Mouse (Mus musculus) ES-E14 (cell line): ENCODE measurements at regions not wholly inside any gene's neighbourhood (a gene's known extent, or its start where the extent isn't known, plus 50 kb on each side); places are given as distances from the start of the nearest gene placed in this dataset.

Experiments
- DNase-seq: peaks from one replicate; pipeline ENCODE4 v3.0.0-alpha.2; 2013; ENCODE audit warnings: low read depth, low spot score
- H3K27ac ChIP-seq: 2 replicates; pipeline ENCODE4 v1.5.1; 2012; ENCODE audit warnings: low read depth, mild to moderate bottlenecking, low read length, moderate library complexity, mixed read lengths; ENCODE audit not compliant: poor library complexity, insufficient read depth, severe bottlenecking
- H3K36me3 ChIP-seq: 2 replicates; pipeline ENCODE4 v1.6.1; 2012; ENCODE audit warnings: mild to moderate bottlenecking, low read length, moderate library complexity, mixed read lengths; ENCODE audit not compliant: control insufficient read depth, poor library complexity, insufficient read depth, severe bottlenecking
- H3K4me1 ChIP-seq, 2 experiments: fragments of 150-350 bp in 1 of 2; sonication (generic) in 1 of 2; 2 replicates each; pipeline ENCODE4 v1.6.1; 2012; ENCODE audit warnings: low read length in 2 of 2, mild to moderate bottlenecking in 1 of 2, mixed read lengths in 1 of 2; ENCODE audit not compliant: control insufficient read depth in 2 of 2, insufficient read depth in 2 of 2, poor library complexity in 1 of 2
- H3K4me3 ChIP-seq, 2 experiments: fragments of 150-350 bp in 1 of 2; sonication (generic) in 1 of 2; 2 replicates each; pipeline ENCODE4 v1.5.1; 2012; ENCODE audit warnings: low read length in 2 of 2, low read depth in 1 of 2, mild to moderate bottlenecking in 1 of 2, mixed read lengths in 1 of 2; ENCODE audit not compliant: insufficient read depth in 1 of 2, poor library complexity in 1 of 2, severe bottlenecking in 1 of 2
- H3K9ac ChIP-seq: 2 replicates; pipeline ENCODE4 v1.6.1; 2012; ENCODE audit warnings: low read depth, mild to moderate bottlenecking, low read length, mixed read lengths; ENCODE audit not compliant: poor library complexity, insufficient read depth, severe bottlenecking
- H3K9me3 ChIP-seq: fragments of 150-350 bp; sonication (generic); 2 replicates; pipeline ENCODE4 v1.6.1; 2012; ENCODE audit warnings: low read depth, mild to moderate bottlenecking, low read length; ENCODE audit not compliant: control insufficient read depth, insufficient read depth
- CHD2 ChIP-seq: IDR thresholded peaks from 2 replicates; pipeline ENCODE4 v1.6.1; 2014; ENCODE audit warnings: mild to moderate bottlenecking, low read depth, low read length, inconsistent platforms
- HCFC1 ChIP-seq: IDR thresholded peaks from 2 replicates; pipeline ENCODE4 v1.6.1; 2012; ENCODE audit warnings: low read length, inconsistent platforms, borderline replicate concordance; ENCODE audit not compliant: insufficient read depth
- MAFK ChIP-seq: IDR thresholded peaks from 2 replicates; pipeline ENCODE4 v1.6.1; 2014; ENCODE audit warnings: mild to moderate bottlenecking, low read depth, low read length, inconsistent platforms; ENCODE audit not compliant: insufficient read depth
- ZC3H11A ChIP-seq: IDR thresholded peaks from 2 replicates; pipeline ENCODE4 v1.6.1; 2012; ENCODE audit warnings: low read depth, mild to moderate bottlenecking, inconsistent platforms, low read length, borderline replicate concordance
- ZNF384 ChIP-seq: IDR thresholded peaks from 2 replicates; pipeline ENCODE4 v1.6.1; 2012; ENCODE audit warnings: low read depth, low read length, inconsistent platforms
- in situ Hi-C, 2 experiments: fragments of 600-800 bp; cut with MboI; formaldehyde crosslinking; loops; one replicate each; pipeline ENCODE4 v1.15.1; 2025; ENCODE audit warnings: low sequenced_read_pairs in 2 of 2, inconsistent platforms in 1 of 2; ENCODE audit not compliant: unreplicated experiment in 2 of 2

DNA sequence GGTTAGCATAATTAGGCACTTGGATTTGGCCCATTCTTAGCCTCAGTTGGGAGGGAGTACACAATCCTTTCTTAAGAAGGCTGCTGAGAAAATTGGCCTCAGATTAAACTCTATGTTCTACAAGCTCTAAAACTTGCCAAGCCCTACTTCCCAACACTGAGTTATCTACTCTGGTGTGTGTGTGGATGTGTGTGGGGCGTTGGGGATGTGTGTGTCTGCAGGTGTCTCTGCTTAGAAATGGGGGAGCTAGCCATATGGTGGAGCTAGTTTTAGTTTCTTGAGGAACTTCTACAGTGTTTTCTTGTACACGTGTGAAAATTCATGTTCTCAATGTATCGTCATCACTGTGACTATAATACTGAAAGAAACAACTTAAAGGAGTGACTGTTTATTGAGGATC, 106.3 kb downstream of the Otor start:
- H3K9ac ChIP-seq, result no peak overlapping the region
- no peaks in the 10 kb centered on the region for H3K36me3 ChIP-seq
- H3K4me1 ChIP-seq, result no peaks in the 10 kb centered on the region
- TF ChIP-seq CHD2, result no peak
- no peak for TF ChIP-seq HCFC1
- TF ChIP-seq ZNF384, result no peak
- no peak for TF ChIP-seq ZC3H11A
- no peak for TF ChIP-seq MAFK
- DNase-seq, result no peak
- no peaks in the 10 kb centered on the region for H3K9me3 ChIP-seq
- no peak overlapping the region for H3K4me3 ChIP-seq
- H3K27ac ChIP-seq, result no peak overlapping the region
- in situ Hi-C loops, result no loop called here

DNA sequence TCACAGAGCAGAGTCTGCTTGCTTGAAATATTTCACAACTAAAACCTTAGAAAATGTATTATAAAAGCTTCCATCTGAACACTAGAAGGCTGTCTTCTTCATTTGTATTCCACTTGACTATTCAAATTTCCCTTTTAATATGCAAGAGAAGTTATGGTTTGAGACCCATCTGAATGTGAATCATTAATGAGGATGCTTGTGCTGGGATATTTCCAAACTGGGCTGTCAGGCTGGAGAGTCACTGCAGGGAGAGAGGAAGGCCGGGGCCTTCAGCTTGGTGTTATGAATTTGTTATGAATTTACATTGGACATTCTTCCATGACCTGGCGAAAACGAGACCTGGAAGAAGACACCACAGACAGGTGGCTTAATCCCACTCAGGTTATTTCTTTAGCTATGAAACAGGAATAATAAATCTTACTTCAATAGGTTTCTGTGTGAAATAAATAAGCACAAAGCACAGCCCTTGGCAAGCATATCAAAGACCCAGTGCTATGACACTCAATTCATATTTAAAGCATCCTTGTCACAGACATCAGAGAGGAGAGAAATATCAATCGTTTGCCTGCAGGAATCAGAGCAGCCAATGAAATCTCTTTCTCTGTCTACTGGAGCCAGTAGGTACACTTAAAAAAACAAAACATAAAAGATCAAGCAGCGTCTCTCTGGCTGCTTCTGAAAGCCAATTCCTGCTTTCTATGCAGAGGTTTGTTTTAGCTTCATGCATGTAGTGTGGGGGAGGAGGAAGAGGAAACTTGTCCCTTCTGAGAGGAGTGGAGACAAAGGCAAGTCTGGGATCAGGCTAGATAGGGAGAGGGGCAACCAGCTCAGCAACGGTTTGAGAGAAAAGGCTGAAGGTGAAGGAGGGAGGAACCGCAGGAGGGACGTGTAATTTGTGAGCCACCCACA, 114.2 kb downstream of the Otor start:
- Histone ChIP-seq H3K9me3 (no peaks in the 10 kb centered on the region), H3K36me3 (no peaks in the 10 kb centered on the region), H3K27ac (no peak overlapping the region), H3K9ac (no peak overlapping the region), H3K4me3 (no peak overlapping the region), H3K4me1 (no peaks in the 10 kb centered on the region)
- no peak for DNase-seq
- TF ChIP-seq MAFK, result no peak
- no peak for TF ChIP-seq ZC3H11A
- no peak for TF ChIP-seq CHD2
- TF ChIP-seq ZNF384, result no peak
- TF ChIP-seq HCFC1, result no peak
- in situ Hi-C loops, result no loop called here

DNA sequence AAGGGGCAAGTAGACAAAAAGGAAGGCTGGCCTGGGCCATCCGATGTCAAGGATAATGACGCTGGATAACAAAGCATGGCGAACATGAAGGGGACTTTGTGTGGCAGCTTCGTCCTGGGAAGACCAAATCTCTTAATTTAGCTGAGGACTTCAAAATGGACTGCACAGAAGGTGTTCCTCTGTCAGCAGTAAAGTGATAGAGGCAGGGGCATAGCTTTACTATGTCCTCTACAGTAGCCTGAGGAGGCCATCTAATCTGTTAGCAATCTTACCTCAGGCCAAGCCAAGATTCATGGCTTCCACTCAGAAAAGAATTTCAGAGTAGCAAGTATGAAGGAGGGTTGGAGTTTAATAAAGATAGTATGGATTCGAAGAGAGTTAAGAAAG, 114.9 kb downstream of the Otor start:
- H3K9ac ChIP-seq, result no peak overlapping the region
- H3K9me3 ChIP-seq, result no peaks in the 10 kb centered on the region
- no peak for DNase-seq
- no peak overlapping the region for H3K4me3 ChIP-seq
- H3K4me1 ChIP-seq, result no peaks in the 10 kb centered on the region
- in situ Hi-C loops, result no loop called here
- H3K27ac ChIP-seq, result no peak overlapping the region
- no peak for TF ChIP-seq HCFC1
- no peak for TF ChIP-seq ZC3H11A
- TF ChIP-seq MAFK, result no peak
- TF ChIP-seq CHD2, result no peak
- TF ChIP-seq ZNF384, result no peak
- no peaks in the 10 kb centered on the region for H3K36me3 ChIP-seq

DNA sequence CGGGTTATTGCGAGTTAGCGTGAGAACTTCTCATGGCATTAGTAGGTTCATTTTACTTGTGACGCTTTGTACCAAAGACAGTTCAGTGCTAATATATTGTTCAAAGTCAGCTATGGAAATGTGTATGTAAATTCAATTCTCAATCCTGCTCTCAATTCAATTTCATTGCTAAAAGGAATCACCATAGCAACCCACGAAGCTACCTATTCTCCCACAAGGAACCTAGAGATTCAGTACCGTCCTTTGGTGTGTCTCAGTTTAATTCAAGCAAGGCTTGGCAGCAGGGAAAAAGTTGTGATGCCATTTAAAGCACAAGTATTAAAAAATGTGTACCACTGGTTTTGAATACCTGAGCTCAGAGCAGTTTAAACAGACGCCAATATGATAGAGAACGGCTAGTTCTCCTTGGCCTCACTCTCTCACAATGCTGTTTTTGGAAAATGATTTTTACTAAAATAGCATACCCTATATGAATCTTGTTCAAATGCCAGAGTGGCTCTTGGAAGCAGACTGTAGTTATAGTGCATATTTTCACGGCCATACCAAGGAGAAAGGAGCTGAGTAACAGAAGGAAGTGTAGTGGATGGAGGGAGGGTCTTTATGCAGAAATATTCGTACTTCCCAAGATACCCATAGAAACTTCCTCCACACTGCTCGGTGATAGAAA, 121.4 kb downstream of the Otor start:
- H3K9ac ChIP-seq, result no peak overlapping the region
- no peaks in the 10 kb centered on the region for H3K9me3 ChIP-seq
- no peaks in the 10 kb centered on the region for H3K36me3 ChIP-seq
- DNase-seq, result no peak
- H3K4me1 ChIP-seq, result no peaks in the 10 kb centered on the region
- no peak overlapping the region for H3K4me3 ChIP-seq
- no peak for TF ChIP-seq ZNF384
- no peak for TF ChIP-seq MAFK
- TF ChIP-seq ZC3H11A, result no peak
- no peak for TF ChIP-seq CHD2
- TF ChIP-seq HCFC1, result no peak
- no peak overlapping the region for H3K27ac ChIP-seq
- in situ Hi-C loops, result no loop called here
